Mouse (Mus musculus) cerebellum, adult 11-12 months (tissue): ENCODE measurements at regions not wholly inside any gene's neighbourhood (a gene's known extent, or its start where the extent isn't known, plus 50 kb on each side); places are given as distances from the start of the nearest gene placed in this dataset.

ENCODE experiments used
- DNase-seq: peaks from one replicate; pipeline ENCODE4 v3.0.0; 2022

DNA sequence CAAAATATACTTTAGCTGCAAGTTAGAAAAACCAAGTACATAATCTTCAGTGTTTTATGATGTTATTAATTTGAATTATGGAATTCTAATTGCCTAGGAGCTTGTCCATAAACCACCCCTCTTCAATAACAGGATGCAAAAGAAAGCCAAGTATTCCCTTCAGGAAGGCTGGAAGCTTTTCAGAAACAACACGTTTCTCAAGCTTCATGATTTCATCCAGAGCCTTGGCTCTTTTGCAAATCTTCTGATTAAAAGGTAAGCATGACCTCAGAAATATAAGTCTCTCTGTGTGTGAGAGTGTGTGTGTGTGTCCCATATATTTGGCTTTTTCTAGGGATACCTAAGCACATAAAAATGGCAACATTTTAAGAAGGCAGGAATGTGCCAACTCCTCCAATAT is 570.0 kb downstream of the Gm11232 start:
- no peak for DNase-seq

DNA sequence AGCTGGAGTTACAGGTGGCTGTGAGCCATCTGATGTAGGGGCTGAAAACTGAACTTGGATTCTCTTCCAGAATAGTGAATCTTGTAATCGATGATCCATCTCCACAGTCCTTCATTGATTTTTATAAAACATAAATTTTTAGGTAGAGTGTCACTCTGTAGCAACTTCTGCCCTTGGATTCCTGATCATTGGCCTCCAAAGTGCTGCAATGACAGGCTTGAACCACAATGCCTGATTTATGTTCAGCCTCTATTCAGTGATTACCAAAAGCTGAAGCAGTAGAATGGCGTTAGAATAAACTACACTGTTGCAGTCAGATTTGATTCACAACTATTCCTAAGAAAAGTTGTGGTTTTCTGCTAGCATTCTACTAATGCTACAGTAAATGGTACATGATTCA is 580.1 kb downstream of the Gm11232 start:
- DNase-seq, result no peak

DNA sequence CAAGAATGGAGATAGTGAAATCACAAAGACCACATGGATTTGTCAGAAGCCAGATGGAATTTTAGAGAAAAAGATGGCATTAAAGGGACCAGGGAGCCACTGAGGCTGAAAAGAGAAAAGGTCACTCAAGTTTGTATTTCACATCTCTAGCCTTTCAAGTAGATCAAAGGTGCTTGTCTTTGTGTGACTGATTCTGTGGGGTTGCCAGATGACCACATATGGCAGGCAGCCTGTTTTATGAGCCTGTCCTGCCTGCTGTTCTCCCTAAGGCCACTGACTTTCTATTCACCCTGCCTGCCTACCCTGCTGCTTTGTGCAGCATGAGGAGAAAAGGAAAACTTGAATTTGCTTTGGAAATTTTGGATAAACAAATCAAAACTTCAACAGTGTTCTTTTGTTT is 592.0 kb downstream of the Gm11232 start:
- no peak for DNase-seq

DNA sequence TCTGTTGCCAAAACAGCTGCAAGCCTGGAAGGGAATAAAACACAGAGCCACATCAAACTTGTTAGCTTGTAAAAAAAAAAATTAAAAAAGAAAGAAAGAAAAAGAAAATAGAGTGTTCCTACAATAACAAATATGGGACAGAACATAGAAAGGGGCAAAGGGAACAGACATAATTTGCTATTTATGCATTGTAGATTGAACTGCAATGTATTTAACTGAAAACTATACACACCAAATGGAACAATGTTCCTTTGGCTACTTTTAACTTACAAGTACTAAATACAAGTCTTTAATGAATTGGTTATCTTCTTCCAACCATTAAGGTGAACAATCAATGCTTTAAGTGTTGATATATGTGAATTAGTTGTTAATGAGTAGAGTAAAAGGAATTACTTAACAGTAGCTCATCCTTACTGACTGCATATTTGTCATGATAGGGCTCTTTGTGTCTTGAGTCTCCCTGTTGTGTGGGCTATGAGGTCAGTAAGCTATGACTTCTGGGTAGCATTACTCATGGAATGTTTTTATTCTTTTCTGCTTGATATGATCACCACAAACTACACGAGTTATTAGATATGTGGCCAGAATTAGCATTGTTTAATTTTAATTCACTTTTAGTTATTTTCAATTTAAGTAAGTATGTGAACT is 597.0 kb upstream of the Megf9 start:
- no peak for DNase-seq

DNA sequence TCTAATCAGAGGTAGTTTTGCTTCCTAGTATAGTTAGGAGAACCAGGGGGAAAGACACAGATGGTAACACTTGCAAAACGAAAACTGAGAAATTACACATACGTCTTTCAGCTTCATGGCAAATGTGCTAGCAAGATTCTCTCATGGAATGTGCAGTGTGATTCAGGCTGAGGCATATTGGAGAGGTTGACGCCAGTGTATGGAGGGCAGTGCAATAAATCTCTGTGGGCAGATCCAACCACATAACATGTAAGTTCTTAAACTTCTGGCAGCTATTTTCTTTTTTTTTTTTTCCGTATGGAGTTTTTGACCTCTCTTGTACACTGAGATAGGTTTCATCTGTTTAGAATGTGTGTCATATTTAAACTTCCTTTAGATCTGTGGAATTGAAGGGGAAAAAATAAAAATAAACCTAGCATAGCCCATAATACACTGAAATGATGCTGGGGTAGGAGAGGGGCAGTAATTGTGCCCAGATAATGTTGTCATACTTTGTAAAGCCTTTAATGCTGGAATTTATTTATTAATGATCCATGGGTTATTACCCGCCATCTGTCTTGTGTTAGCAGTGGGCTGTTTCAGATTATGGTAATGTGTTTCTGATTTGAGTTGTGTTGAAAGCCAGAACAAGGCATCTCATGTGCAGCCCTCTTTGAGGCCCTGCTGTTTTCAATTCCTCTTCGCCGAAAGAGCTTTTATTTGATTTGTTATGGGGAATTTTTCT is 596.3 kb upstream of the Megf9 start:
- no peak for DNase-seq

DNA sequence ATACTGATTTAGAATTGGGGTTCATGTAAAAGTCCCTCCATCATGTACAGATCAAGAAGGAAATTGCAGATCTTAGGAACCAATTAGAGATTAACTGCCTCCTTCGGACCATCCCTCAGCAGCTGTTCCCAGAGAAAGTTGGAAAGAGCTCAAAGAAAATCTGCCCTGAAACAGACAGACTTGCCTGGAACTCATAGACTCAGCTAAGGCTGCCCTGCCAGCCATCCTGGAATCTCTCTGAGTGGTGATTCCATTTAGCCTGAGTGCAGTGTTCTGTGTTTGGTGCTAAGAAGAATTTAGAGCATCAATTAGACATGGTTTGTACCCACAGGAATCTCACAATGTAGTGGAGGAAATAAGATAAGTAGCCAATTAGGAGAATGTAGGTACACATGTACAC is 594.5 kb upstream of the Megf9 start:
- no peak for DNase-seq
